In genomic region chr1:86497986-86498385, GRCm38 (mm10) we compare ENCODE assay signal across 9 mouse cellular contexts. TPM values are rescaled to one million over a fixed set of nuclear protein-coding genes. Genes with fewer than 3 reads are reported as not detected.
DNase-seq lines count a peak whose midpoint lies in the region; ATAC-seq and TF ChIP-seq lines count a peak whose summit lies in the region.
"Had no signal": no experiment of that assay in that cellular context is flagged by ENCODE, and none has a peak within 500 bp of the region (broad histone marks: within the 10 kb centered on the region; RNA-seq: fewer than 3 reads in every experiment).

No protein-coding gene starts in this region.

- no peak overlapping the region for H3K4me2 ChIP-seq in hindbrain, embryonic 16.5 days (ENCODE audit: low read length)
- H3K4me2 ChIP-seq in liver, postnatal 0 days (ENCODE audit: low read depth, low read length): 0 out of 2 replicates have a peak overlapping the region, but pooled peaks have one; percentile 31

- 58% methylated on average over 3 of the region's 3 CpGs for WGBS in hindbrain, embryonic 10.5 days
- WGBS in hindbrain, embryonic 16.5 days: 45% methylated on average over 3 of the region's 3 CpGs
- 36% methylated on average over 3 of the region's 3 CpGs for WGBS in liver, postnatal 0 days (ENCODE audit: insufficient replicate concordance)

- no peak for ATAC-seq in hindbrain, embryonic 16.5 days
- no peak for ATAC-seq in liver, postnatal 0 days

- H3K4me1 ChIP-seq in hindbrain, embryonic 10.5 days (replicated peaks): peaks cover 53% of the 10 kb centered on the region
- peaks cover 21% of the 10 kb centered on the region for H3K4me1 ChIP-seq in hindbrain, embryonic 16.5 days (ENCODE audit: control insufficient read depth, insufficient read depth, low read depth, low read length)
- peaks cover 56% of the 10 kb centered on the region for H3K4me1 ChIP-seq in liver, postnatal 0 days (ENCODE audit: insufficient read depth)

- no peak for DNase-seq in hindbrain, embryonic 10.5 days (ENCODE audit: low spot score)
- peak; percentile 76 for DNase-seq in ES-CJ7 (ENCODE audit: low read depth, low spot score)
- peak; percentile 80 for DNase-seq in kidney, adult 18-20 months
- no peak for DNase-seq in liver, postnatal 0 days
- DNase-seq in adrenal gland, postnatal 14 days: no peak
- DNase-seq in left cerebral cortex, postnatal 14 days (ENCODE audit: low spot score in 2 of 2): no peak
- DNase-seq in embryo, embryonic 11 days: no peak
- DNase-seq: thymus, postnatal 25 days had no signal

- no peak for TF ChIP-seq CTCF in liver, postnatal 0 days (IDR thresholded peaks at IDR 0.05; ENCODE audit: low read depth)

- H3K27me3 ChIP-seq in hindbrain, embryonic 10.5 days (ENCODE audit: insufficient read depth, poor library complexity, severe bottlenecking): no peaks in the 10 kb centered on the region
- no peaks in the 10 kb centered on the region for H3K27me3 ChIP-seq in hindbrain, embryonic 16.5 days (replicated peaks; ENCODE audit: control insufficient read depth, insufficient read depth, low read length)
- H3K27me3 ChIP-seq in liver, postnatal 0 days (ENCODE audit: insufficient read depth, low read length): no peaks in the 10 kb centered on the region

- intact Hi-C loops in left cerebral cortex, postnatal 14 days (cut with DNase I): no loop called here

- H3K9ac ChIP-seq in hindbrain, embryonic 16.5 days (ENCODE audit: low read depth, low read length): no peak overlapping the region
- no peak overlapping the region; the same call in 1 of the 2 replicates for H3K9ac ChIP-seq in liver, postnatal 0 days (replicated peaks)

- TF ChIP-seq EP300 in liver, postnatal 0 days (IDR thresholded peaks at IDR 0.05; ENCODE audit: low read depth): no peak

- peak overlapping the region; percentile 80 for H3K27ac ChIP-seq in hindbrain, embryonic 10.5 days
- no peak overlapping the region for H3K27ac ChIP-seq in hindbrain, embryonic 16.5 days (ENCODE audit: low read depth, low read length)
- H3K27ac ChIP-seq in liver, postnatal 0 days (ENCODE audit: low read depth): peak overlapping the region; percentile 75

- H3K36me3 ChIP-seq in hindbrain, embryonic 10.5 days: no peaks in the 10 kb centered on the region
- H3K36me3 ChIP-seq in hindbrain, embryonic 16.5 days (ENCODE audit: control insufficient read depth, insufficient read depth, low read length): no peaks in the 10 kb centered on the region
- H3K36me3 ChIP-seq in liver, postnatal 0 days (replicated peaks; ENCODE audit: insufficient read depth, low read length): no peaks in the 10 kb centered on the region

- H3K4me3 ChIP-seq in hindbrain, embryonic 10.5 days: no peak overlapping the region
- no peak overlapping the region for H3K4me3 ChIP-seq in hindbrain, embryonic 16.5 days (ENCODE audit: low read length)
- no peak overlapping the region for H3K4me3 ChIP-seq in liver, postnatal 0 days (ENCODE audit: low read depth, low read length)

- H3K9me3 ChIP-seq in hindbrain, embryonic 10.5 days: no peaks in the 10 kb centered on the region
- H3K9me3 ChIP-seq in hindbrain, embryonic 16.5 days (ENCODE audit: control insufficient read depth, low read length): no peaks in the 10 kb centered on the region
- no peaks in the 10 kb centered on the region for H3K9me3 ChIP-seq in liver, postnatal 0 days (ENCODE audit: low read length)

RNA-seq across cellular contexts. Expression of gene Ptma, which starts 28.5 kb away (rescaled TPM):
- 2,611 and 3,050 TPM in 2 replicates for polyA plus RNA-seq in hindbrain, embryonic 10.5 days (2016; fragmentation: Nextera tagmentation; extraction: Ambion mirVana)
- polyA plus RNA-seq in hindbrain, embryonic 16.5 days (2015; fragmentation: Nextera tagmentation; extraction: Ambion mirVana): 1,165 and 1,204 TPM in 2 replicates
- 750 and 799 TPM in 2 replicates for polyA plus RNA-seq in liver, postnatal 0 days (2015; fragmentation: Nextera tagmentation; extraction: Ambion mirVana)
- 806 and 848 TPM in 2 replicates for total RNA-seq in adrenal gland, postnatal 14 days (2021)
- 100 to 1,000 TPM; 336 to 423 TPM for total RNA-seq in left cerebral cortex, postnatal 14 days (2021)

Comparison
In these comparisons a context has a peak if more than half of its experiments do, and no peak if none do; other contexts are left out.
1. DNase-seq: peak in ES-CJ7 (single experiment) and kidney, adult 18-20 months (single experiment); none in hindbrain, embryonic 10.5 days (single experiment), liver, postnatal 0 days (single experiment), adrenal gland, postnatal 14 days (single experiment), left cerebral cortex, postnatal 14 days (0 of 2) and embryo, embryonic 11 days (single experiment).